Mouse (Mus musculus) spleen, adult 2 months (tissue): ENCODE results near the gene Adra2a.

ENCODE experiments used
- CTCF ChIP-seq: fragments of 200-500 bp; IDR thresholded peaks from 2 replicates; pipeline ENCODE4 v1.5.1; 2011; ENCODE audit warnings: mild to moderate bottlenecking, inconsistent platforms; ENCODE audit not compliant: insufficient read depth, insufficient read length, insufficient replicate concordance; ENCODE audit errors: extremely low read depth
- POLR2A ChIP-seq: fragments of 200-500 bp; IDR thresholded peaks from 2 replicates; pipeline ENCODE4 v1.6.1; 2011; ENCODE audit warnings: low read depth, low read length, inconsistent platforms

- TF ChIP-seq CTCF = no peak
- TF ChIP-seq POLR2A = no peak
Observed at GRCm38 (mm10) chr19:54070521-54070920, 26.6 kb downstream of the Adra2a start.
